Mouse (Mus musculus): ENCODE measurements around the gene Fndc9. TPM values are rescaled to one million over a fixed set of nuclear protein-coding genes. Genes with fewer than 3 reads are reported as not detected.

Fndc9 gene
- polyA plus RNA-seq, 1 experiment from 2014 or later = 0.03 TPM

DNA sequence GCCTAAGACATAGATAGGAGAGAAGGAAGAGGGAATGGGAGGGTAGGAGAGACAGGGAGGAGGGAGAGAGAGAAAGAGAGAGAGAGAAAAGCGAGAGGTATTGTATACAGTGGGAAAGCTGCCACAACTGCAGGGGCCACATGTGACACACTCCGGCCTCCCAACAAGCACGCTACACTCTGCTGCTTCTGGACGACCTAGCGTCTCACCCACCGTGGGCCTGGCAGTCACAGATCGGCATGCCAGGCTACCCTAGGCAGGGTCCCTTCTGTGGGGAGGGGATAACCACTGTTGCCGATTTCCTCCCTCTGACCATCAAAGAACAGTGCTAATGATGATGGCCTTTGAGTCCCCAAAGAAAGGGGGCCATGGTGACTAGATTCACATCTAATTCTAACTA lies 23.4 kb downstream of the Fndc9 start:
- H3K4me2 ChIP-seq = no peak overlapping the region
- H3K36me3 ChIP-seq (replicated peaks) = no peaks in the 10 kb centered on the region; the same call in 1 of the 2 replicates
- H3K27ac ChIP-seq (replicated peaks) = no peak overlapping the region
- no peak overlapping the region for H3K4me3 ChIP-seq (replicated peaks)
- H3K9me3 ChIP-seq (replicated peaks) = no peaks in the 10 kb centered on the region
- no peak overlapping the region for H3K9ac ChIP-seq
- 82% methylated on average over 8 of the region's 8 CpGs for WGBS (ENCODE audit: insufficient replicate concordance)
- no peak for ATAC-seq (ENCODE audit: insufficient read depth)
- H3K27me3 ChIP-seq = no peaks in the 10 kb centered on the region
- no peaks in the 10 kb centered on the region for H3K4me1 ChIP-seq (replicated peaks)

DNA sequence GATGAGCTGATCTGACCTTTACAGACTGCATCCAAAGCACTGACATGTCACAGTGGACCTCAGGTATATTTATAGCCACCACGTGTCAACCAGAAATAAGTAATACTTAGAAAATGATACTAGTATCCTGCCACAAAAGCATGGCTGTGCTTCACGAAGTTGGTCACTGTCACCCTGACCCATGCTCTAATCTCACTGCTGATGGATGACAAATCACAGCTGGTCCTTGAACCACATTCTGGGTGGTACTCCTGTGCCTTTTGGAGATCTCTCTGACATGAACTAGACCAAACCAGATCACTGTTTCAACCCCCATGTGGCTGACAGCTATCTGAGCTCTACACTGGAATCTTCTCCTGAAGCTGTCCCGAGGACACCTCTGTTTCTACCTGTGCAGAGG lies 27.5 kb downstream of the Fndc9 start:
- ATAC-seq (ENCODE audit: insufficient read depth) = no peak
- WGBS (ENCODE audit: insufficient replicate concordance) = 57% methylated on average over 3 of the region's 3 CpGs
- H3K36me3 ChIP-seq (replicated peaks) = no peaks in the 10 kb centered on the region

DNA sequence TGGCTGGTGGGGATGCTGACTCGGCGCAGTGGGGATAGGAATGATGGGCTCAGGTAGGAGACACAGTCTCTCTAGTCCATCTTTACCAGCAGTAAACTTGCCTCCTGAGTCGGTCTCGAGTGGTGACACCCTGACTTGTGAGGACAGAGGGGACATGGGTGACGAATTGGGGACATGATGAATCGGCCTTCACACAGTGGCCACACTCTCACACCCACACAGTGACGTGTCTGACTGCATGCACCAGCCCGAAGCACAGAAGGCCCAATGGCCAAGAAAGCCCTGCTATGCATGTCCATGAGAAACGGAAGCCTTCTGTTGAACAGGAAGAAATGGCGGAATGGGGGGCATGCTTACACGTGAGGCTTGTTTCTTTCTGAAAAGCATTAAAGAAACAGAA lies 28.0 kb downstream of the Fndc9 start:
- H3K36me3 ChIP-seq (replicated peaks) = no peaks in the 10 kb centered on the region

More for the DNA sequence above, 27.5 kb downstream of the Fndc9 start:
- Histone ChIP-seq H3K4me1 (replicated peaks) (no peaks in the 10 kb centered on the region), H3K9ac (no peak overlapping the region), H3K4me3 (replicated peaks) (no peak overlapping the region), H3K4me2 (no peak overlapping the region), H3K27me3 (no peaks in the 10 kb centered on the region), H3K27ac (replicated peaks) (no peak overlapping the region), H3K9me3 (replicated peaks) (no peaks in the 10 kb centered on the region)

DNA sequence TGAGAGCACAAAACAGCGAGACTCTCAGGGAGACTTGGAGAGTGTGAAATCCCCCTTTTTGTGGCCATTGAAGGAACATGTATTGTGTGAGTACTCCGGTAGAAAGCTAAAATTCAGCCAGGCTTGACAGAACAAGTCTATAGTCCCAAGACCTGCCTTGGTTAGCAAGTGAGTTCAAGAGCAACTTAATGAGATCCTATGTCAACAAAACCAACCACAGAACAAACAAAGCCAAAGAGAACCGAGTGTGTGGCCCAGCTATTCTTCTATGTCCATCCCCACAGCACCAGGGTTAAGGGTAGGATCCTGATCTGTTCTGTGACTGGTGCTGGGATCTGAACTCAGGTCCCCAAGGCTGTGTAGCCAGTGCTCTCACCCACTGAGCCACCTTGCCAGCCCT lies 29.3 kb downstream of the Fndc9 start:
- no peaks in the 10 kb centered on the region for H3K27me3 ChIP-seq
- no peak overlapping the region for H3K9ac ChIP-seq
- no peak for ATAC-seq (ENCODE audit: insufficient read depth)
- H3K4me2 ChIP-seq = no peak overlapping the region
- H3K4me3 ChIP-seq (replicated peaks) = no peak overlapping the region
- no peaks in the 10 kb centered on the region for H3K36me3 ChIP-seq (replicated peaks)
- H3K9me3 ChIP-seq (replicated peaks) = no peaks in the 10 kb centered on the region
- WGBS (ENCODE audit: insufficient replicate concordance) = 65% methylated on average over 3 of the region's 3 CpGs
- no peaks in the 10 kb centered on the region for H3K4me1 ChIP-seq (replicated peaks)
- H3K27ac ChIP-seq (replicated peaks) = no peak overlapping the region

More for the DNA sequence above, 28.0 kb downstream of the Fndc9 start:
- WGBS (ENCODE audit: insufficient replicate concordance) = 75% methylated on average over 11 of the region's 11 CpGs
- no peak overlapping the region for H3K27ac ChIP-seq (replicated peaks)
- no peak overlapping the region for H3K4me3 ChIP-seq (replicated peaks)
- H3K4me1 ChIP-seq (replicated peaks) = no peaks in the 10 kb centered on the region
- no peak overlapping the region for H3K4me2 ChIP-seq
- H3K27me3 ChIP-seq = no peaks in the 10 kb centered on the region
- H3K9ac ChIP-seq = no peak overlapping the region
- H3K9me3 ChIP-seq (replicated peaks) = no peaks in the 10 kb centered on the region
- no peak for ATAC-seq (ENCODE audit: insufficient read depth)

DNA sequence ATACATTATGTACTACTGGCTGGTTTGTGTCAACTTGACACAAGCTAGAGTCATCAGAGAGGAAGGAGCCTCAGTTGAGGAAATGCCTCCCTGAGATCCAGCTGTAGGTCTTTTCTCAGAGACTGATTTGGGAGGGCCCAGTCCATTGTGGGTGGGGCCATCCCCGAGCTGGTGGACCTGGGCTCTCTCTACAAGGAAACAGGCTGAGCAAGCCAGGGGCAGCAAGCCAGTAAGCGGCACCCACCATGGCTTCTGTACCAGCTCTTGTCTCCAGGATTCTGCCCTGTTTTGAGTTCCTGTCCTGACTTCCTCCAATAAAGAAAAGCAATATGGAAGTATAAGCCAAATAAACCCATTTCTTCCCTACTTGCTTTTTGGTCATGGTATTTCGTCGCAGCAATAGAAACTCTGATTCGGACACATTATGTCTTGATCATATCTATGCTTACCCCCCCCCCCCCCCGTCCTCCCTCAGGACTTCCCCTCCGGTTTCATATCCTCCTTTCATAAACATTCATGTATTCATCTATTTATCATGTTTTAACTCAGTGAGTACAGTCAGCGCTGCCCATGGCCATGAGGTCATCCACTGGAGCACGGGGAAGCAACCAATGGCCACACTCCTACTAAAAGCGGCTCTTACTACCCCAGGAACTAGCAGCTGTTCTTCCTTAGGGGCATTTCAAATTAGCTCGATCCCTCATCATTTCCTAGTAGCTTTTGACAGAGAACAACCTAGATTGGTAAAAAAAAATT lies 29.9 kb downstream of the Fndc9 start:
- ATAC-seq (ENCODE audit: insufficient read depth) = no peak
- Histone ChIP-seq H3K36me3 (replicated peaks) (no peaks in the 10 kb centered on the region), H3K9ac (no peak overlapping the region), H3K9me3 (replicated peaks) (no peaks in the 10 kb centered on the region), H3K4me1 (replicated peaks) (no peaks in the 10 kb centered on the region), H3K27ac (replicated peaks) (no peak overlapping the region), H3K4me3 (replicated peaks) (no peak overlapping the region), H3K4me2 (no peak overlapping the region), H3K27me3 (no peaks in the 10 kb centered on the region)
- WGBS (ENCODE audit: insufficient replicate concordance) = 71% methylated on average over 11 of the region's 11 CpGs

DNA sequence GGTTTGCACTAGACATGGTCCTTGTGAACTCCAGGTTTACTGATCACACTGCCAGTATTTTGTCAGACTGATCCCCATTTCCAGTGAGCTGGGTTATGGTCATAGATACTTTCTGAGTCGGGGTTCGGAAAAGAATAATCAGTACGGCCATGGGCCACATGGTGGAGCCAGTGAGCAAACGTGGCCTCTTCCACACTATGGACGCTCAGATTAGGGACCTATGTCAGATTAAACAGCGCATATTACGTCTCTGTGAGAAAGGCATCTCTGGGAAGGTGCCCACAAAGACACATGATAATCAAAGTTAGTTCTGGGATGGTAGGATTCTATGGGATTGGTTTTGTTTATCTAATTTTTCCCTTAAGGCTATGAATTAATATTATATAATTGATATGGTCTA lies 33.7 kb downstream of the Fndc9 start:
- H3K27ac ChIP-seq (replicated peaks) = no peak overlapping the region
- no peak for ATAC-seq (ENCODE audit: insufficient read depth)
- H3K36me3 ChIP-seq (replicated peaks) = no peaks in the 10 kb centered on the region; the same call in 1 of the 2 replicates
- H3K4me2 ChIP-seq = no peak overlapping the region
- WGBS (ENCODE audit: insufficient replicate concordance) = 19% methylated on average over 7 of the region's 7 CpGs
- no peaks in the 10 kb centered on the region for H3K4me1 ChIP-seq (replicated peaks)
- H3K4me3 ChIP-seq (replicated peaks) = no peak overlapping the region
- no peaks in the 10 kb centered on the region for H3K27me3 ChIP-seq
- H3K9me3 ChIP-seq (replicated peaks) = no peaks in the 10 kb centered on the region
- H3K9ac ChIP-seq = no peak overlapping the region

DNA sequence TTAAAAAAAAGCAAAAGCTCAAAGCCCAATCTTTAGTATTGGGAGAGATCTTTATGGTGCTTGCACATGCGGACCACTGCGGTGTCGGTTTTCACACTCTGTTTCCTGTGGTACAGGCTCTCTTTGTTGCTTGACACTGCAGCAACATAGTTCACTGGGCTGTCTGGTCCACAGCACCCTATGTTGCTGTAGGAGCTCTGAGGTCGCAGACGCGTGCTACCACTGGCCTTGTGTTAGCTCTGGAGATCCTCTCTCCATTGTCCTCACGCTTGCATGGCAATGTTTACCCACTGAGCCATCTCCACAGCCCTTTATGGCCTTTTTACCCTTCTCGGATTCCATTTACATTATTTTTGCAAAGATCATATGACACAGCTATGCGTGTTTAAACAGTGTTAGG lies 34.1 kb downstream of the Fndc9 start:
- H3K4me2 ChIP-seq = no peak overlapping the region
- H3K9ac ChIP-seq = no peak overlapping the region
- no peaks in the 10 kb centered on the region for H3K9me3 ChIP-seq (replicated peaks)
- no peaks in the 10 kb centered on the region for H3K27me3 ChIP-seq
- WGBS (ENCODE audit: insufficient replicate concordance) = 69% methylated on average over 9 of the region's 9 CpGs
- no peak overlapping the region for H3K27ac ChIP-seq (replicated peaks)
- no peak overlapping the region for H3K4me3 ChIP-seq (replicated peaks)
- H3K4me1 ChIP-seq (replicated peaks) = no peaks in the 10 kb centered on the region
- no peaks in the 10 kb centered on the region; the same call in 1 of the 2 replicates for H3K36me3 ChIP-seq (replicated peaks)
- no peak for ATAC-seq (ENCODE audit: insufficient read depth)

DNA sequence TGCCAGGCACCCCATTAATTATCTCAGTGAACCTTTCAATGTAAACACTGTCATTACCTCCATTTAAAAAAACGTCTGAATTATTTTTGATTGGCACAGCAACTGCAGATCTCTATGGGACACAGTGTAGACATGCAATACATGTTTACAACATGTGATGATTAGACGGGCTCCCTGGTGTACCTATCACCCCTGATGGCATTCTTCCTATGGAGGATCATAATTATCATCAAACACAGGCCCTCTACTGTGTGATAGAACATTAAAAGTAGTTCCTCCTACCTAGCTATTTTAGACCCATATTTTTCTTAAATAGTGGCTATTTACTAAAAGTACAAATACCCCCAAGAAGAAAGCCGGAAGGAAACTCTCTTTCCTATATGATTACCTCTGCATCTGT lies 34.6 kb downstream of the Fndc9 start:
- Histone ChIP-seq H3K36me3 (replicated peaks) (no peaks in the 10 kb centered on the region; the same call in 1 of the 2 replicates), H3K4me2 (no peak overlapping the region), H3K4me1 (replicated peaks) (no peaks in the 10 kb centered on the region), H3K9me3 (replicated peaks) (no peaks in the 10 kb centered on the region), H3K4me3 (replicated peaks) (no peak overlapping the region), H3K9ac (no peak overlapping the region), H3K27ac (replicated peaks) (no peak overlapping the region), H3K27me3 (no peaks in the 10 kb centered on the region)
- 47% methylated on average over 3 of the region's 3 CpGs for WGBS (ENCODE audit: insufficient replicate concordance)
- no peak for ATAC-seq (ENCODE audit: insufficient read depth)

DNA sequence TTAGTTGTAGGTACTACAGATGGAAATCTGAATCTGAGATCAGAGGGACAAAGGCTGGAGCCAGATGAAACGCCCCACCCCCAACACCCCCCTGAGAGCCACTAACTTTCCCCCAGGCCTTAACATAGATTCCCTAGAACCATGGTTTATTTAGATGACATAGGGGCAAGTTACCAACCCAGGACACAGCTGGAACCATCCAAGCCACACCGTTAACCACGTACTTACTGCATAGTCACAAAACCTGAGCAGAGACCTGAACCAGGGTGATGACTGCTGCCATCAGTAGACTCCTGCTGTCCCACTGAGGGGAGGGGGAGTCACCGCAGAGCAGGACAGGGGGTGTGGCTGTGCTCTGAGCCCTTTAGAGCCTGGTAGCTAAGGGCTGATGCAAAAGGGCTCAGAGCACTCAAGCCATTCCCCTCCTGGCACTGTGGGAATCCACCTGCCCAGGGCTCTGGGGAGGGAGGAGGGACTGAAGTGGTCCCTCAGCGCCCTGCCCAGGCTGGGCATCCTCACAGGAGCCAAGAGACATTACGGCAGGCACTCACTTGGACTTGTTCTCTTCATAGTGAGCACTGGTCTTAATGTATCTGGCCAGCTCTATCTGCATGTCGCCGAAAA lies 36.8 kb downstream of the Fndc9 start:
- Histone ChIP-seq H3K9ac (no peak overlapping the region), H3K9me3 (replicated peaks) (no peaks in the 10 kb centered on the region), H3K36me3 (replicated peaks) (no peaks in the 10 kb centered on the region; the same call in 1 of the 2 replicates), H3K4me1 (replicated peaks) (no peaks in the 10 kb centered on the region), H3K27me3 (no peaks in the 10 kb centered on the region), H3K27ac (replicated peaks) (no peak overlapping the region), H3K4me2 (no peak overlapping the region), H3K4me3 (replicated peaks) (no peak overlapping the region)
- ATAC-seq (ENCODE audit: insufficient read depth) = no peak
- WGBS (ENCODE audit: insufficient replicate concordance) = 69% methylated on average over 8 of the region's 8 CpGs

DNA sequence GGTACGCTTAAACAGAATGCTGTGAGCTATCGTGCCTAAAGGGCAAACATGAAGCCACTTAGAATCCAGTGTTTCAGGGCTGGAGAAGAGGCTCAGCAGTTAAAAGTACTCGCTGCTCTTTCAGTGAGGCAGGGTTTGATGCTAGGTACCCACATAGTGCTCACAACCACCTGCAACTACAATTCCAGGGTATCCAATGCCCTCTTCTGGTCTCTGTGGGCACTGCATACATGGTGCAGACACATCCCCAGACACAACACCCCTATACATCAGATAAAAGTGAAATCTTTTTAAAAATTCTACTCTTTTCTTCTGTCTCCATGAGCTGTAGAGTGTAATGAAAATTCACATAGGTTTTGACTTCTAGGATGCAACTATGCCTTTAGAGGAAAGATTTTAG lies 38.6 kb downstream of the Fndc9 start:
- Histone ChIP-seq H3K36me3 (replicated peaks) (peaks cover 2% of the 10 kb centered on the region; the same call in 1 of the 2 replicates), H3K4me1 (replicated peaks) (no peaks in the 10 kb centered on the region), H3K9ac (no peak overlapping the region), H3K27ac (replicated peaks) (no peak overlapping the region), H3K4me3 (replicated peaks) (no peak overlapping the region), H3K9me3 (replicated peaks) (no peaks in the 10 kb centered on the region), H3K4me2 (no peak overlapping the region), H3K27me3 (no peaks in the 10 kb centered on the region)
- WGBS (ENCODE audit: insufficient replicate concordance) = 71% methylated on average over 3 of the region's 3 CpGs
- ATAC-seq (ENCODE audit: insufficient read depth) = no peak

DNA sequence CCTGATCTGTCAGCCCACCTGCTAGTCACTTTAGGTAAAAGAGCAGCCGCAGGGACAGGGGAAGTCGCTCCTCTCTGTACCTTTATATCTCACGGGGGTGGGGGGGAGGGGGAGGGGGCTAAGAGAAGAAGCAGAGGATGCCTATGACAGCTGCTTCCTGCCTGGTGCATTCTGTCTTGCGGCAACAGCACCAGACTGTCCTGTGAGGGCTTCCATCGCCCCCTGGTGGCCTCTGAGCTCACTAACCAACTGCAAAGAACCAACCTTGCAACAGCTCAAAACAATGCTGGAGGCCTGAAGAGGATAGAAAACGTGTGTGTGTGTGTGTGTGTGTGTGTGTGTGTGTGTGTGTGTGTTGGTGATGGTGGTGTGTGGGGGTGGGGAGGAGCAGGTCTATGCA lies 40.0 kb downstream of the Fndc9 start:
- no peak overlapping the region for H3K9ac ChIP-seq
- no peaks in the 10 kb centered on the region for H3K27me3 ChIP-seq
- no peak for ATAC-seq (ENCODE audit: insufficient read depth)
- H3K9me3 ChIP-seq (replicated peaks) = no peaks in the 10 kb centered on the region
- 5% methylated on average over 6 of the region's 6 CpGs for WGBS (ENCODE audit: insufficient replicate concordance)
- H3K36me3 ChIP-seq (replicated peaks) = peaks cover 5% of the 10 kb centered on the region; the same call in 1 of the 2 replicates
- no peak overlapping the region for H3K4me3 ChIP-seq (replicated peaks)
- H3K4me1 ChIP-seq (replicated peaks) = no peaks in the 10 kb centered on the region
- no peak overlapping the region for H3K27ac ChIP-seq (replicated peaks)
- no peak overlapping the region for H3K4me2 ChIP-seq
